Mouse (Mus musculus): ENCODE results near the gene Pqlc3. TPM values are rescaled to one million over a fixed set of nuclear protein-coding genes. Genes with fewer than 3 reads are reported as not detected.
"Not testable (repeated sequence)": the region's sequence is repeated elsewhere in the genome, so short reads cannot be mapped to it uniquely, and the experiment has no call there.

The Pqlc3 gene
- polyA plus RNA-seq, 1 experiment from 2014 or later, result 4.1 TPM

DNA sequence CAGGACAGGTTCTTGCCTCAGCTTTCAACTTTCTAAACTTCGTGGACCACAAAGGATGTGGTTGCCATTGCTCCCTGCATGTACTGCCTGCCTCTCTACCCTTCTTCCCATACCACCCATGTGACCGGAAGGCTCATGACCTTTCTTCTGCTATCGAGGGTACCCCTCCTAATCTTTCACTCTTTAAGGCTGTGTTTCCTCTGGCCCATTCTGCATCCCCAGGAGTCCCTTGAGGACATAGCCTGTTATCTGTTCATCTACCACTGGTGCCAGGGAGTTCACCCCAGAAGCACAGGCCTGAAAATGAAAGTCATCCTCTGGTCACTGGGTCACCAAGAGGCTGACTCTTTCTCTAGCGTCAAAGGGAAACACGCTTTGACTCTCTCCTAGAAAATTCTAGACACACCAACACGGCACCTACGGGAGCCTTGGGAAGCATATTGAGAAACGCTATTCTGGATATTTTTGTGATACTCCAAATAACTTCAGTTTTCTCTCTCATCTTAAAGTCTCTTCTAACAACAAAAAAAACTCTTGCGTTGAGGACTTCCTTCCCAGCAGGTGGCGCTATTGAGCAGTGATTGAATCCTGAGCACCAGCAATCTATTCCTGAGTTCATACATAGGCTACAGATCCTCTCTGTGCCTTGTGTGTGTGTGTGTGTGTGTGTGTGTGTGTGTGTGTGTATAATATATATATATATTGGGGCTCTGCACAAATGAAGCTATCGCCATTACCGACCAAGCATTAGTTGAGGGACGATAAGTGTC lies 32.7 kb upstream of the Pqlc3 start:
- Histone ChIP-seq H3K27ac (no peak overlapping the region), H3K36me3 (no peaks in the 10 kb centered on the region), H3K4me3 (no peak overlapping the region), H3K27me3 (ENCODE audit: insufficient read depth, poor library complexity, severe bottlenecking) (no peaks in the 10 kb centered on the region), H3K9me3 (no peaks in the 10 kb centered on the region), H3K4me1 (0 out of 2 replicates have a peak, but pooled peaks cover 3% of the 10 kb centered on the region)
- DNase-seq (ENCODE audit: low spot score), result peak; percentile 88
- 36% methylated on average over 13 of the region's 13 CpGs for WGBS

DNA sequence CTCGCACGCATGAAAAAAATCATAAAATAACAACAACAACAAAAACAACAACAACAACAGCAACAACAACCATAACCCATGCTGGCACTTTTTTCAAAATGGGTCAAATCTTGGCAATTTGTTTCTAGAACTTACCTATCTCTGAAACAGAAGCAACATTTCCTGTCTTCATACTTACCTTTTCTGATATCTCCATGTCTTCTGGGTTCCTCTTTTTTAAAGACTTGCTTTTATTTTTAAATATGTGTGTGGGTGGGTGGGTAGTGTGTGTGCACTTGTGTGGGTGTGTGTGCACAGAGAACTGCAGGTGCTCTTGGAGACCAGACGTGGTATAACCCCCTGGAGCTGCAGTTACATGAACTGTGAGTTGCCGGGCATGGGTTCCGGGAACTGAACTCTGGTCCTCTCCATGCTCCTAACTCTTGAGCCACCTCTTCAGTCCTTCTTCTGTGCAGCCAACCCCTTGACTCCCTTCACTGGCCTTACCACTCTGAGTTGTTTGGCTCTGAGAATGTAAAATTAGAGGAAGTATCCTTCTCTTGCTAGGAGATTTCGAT lies 24.4 kb upstream of the Pqlc3 start:
- H3K4me1 ChIP-seq, result peaks cover 7% of the 10 kb centered on the region; the same call in 1 of the 2 replicates
- H3K36me3 ChIP-seq, result no peaks in the 10 kb centered on the region
- H3K27me3 ChIP-seq (ENCODE audit: insufficient read depth, poor library complexity, severe bottlenecking), result no peaks in the 10 kb centered on the region
- no peak overlapping the region for H3K27ac ChIP-seq
- DNase-seq (ENCODE audit: low spot score), result no peak
- H3K9me3 ChIP-seq, result no peaks in the 10 kb centered on the region
- 90% methylated on average over 6 of the region's 6 CpGs for WGBS
- H3K4me3 ChIP-seq, result no peak overlapping the region

DNA sequence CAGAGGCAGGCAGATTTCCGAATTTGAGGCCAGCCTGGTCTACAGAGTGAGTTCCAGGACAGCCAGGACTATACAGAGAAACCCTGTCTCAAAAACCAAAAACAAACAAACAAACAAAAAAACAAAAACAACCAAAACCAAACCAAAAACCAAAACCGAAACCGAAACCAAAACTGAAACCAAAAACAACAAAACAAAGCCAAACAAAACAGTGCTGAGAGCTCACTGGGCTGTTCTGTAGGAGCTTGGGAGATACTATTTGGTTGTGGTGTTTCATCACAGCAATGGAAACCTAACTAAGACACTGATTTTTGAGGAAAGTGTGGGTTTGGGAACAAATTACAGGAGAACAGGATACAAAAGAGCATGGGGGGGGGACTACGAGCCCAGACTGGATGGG lies 21.9 kb upstream of the Pqlc3 start:
- no peak overlapping the region for H3K4me3 ChIP-seq
- H3K4me1 ChIP-seq, result peaks cover 7% of the 10 kb centered on the region; the same call in 1 of the 2 replicates
- no peaks in the 10 kb centered on the region for H3K9me3 ChIP-seq
- 89% methylated on average over 4 of the region's 4 CpGs for WGBS
- no peaks in the 10 kb centered on the region for H3K27me3 ChIP-seq (ENCODE audit: insufficient read depth, poor library complexity, severe bottlenecking)
- no peak for DNase-seq (ENCODE audit: low spot score)
- H3K36me3 ChIP-seq, result no peaks in the 10 kb centered on the region
- no peak overlapping the region for H3K27ac ChIP-seq

DNA sequence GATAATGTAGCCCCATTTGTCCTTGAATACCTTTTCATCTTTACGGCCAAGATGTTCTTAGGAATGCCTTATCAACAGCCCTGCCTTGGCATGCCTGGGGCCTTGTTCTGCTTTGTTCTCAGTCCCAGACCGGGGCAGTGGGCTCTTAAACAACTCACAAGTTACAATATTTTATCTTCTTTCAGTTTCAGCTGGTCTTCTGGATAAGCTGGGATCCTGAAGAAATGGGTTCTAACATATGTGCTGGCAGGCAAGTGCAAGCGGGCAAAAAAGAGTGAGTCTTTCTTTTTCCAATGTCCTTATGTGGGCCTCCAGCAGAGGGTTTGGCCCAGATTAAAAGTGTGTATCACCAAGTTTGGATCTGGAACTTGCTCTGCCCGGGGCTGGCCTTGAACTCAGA lies 20.9 kb upstream of the Pqlc3 start:
- H3K9me3 ChIP-seq; H3K27ac ChIP-seq; H3K4me1 ChIP-seq; DNase-seq (ENCODE audit: low spot score); H3K4me3 ChIP-seq; H3K36me3 ChIP-seq; H3K27me3 ChIP-seq (ENCODE audit: insufficient read depth, poor library complexity, severe bottlenecking): not testable (repeated sequence)
- 57% methylated on average over 4 of the region's 4 CpGs for WGBS

DNA sequence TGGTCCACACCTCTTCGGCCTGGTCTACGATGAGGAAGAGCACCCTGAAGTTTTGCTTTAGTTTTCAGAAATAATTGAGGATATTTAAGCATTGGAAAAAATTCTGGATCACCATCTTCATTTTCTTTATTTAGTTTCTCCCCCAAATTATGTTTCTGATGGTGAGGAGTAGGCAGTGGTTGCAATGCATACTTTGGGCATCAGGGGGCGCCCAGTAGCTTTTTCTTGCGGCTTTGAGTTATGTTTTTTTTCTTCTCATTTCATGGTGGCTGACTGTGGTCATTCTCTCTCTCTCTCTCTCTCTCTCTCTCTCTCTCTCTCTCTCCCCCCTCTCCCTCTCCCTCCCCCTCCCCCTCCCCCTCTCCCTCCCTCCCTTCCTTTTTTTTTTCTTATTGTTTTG lies 18.3 kb upstream of the Pqlc3 start:
- H3K9me3 ChIP-seq, result no peaks in the 10 kb centered on the region
- H3K36me3 ChIP-seq, result no peaks in the 10 kb centered on the region
- DNase-seq (ENCODE audit: low spot score), result no peak
- 37% methylated on average over 4 of the region's 4 CpGs for WGBS
- H3K27me3 ChIP-seq (ENCODE audit: insufficient read depth, poor library complexity, severe bottlenecking), result no peaks in the 10 kb centered on the region
- no peaks in the 10 kb centered on the region for H3K4me1 ChIP-seq
- no peak overlapping the region for H3K27ac ChIP-seq
- H3K4me3 ChIP-seq, result no peak overlapping the region

DNA sequence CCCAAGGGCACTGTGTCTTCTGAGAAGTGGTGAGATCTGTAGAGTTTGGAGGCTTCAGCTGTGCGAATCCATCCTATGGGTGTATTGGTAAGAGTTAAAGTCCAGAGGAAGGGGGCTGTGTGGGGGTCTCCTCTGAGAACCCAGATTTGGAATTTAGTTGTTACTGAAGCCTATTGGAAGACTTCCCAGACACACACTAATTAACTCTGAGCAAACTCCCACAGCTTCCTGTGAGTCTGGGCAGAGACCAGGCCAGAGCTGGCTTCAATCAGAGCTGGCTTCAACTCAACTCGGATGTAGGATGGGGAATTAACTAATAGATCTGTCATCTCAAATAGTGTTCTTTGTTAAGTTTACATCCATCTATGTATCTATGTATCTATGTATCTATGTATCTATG lies 15.5 kb upstream of the Pqlc3 start:
- Histone ChIP-seq H3K27me3 (ENCODE audit: insufficient read depth, poor library complexity, severe bottlenecking) (peaks cover 4% of the 10 kb centered on the region; the same call in 1 of the 2 replicates), H3K27ac (no peak overlapping the region), H3K4me1 (peaks cover 9% of the 10 kb centered on the region), H3K4me3 (no peak overlapping the region), H3K9me3 (no peaks in the 10 kb centered on the region), H3K36me3 (no peaks in the 10 kb centered on the region)
- no peak for DNase-seq (ENCODE audit: low spot score)
- WGBS, result 76% methylated on average over 2 of the region's 2 CpGs

DNA sequence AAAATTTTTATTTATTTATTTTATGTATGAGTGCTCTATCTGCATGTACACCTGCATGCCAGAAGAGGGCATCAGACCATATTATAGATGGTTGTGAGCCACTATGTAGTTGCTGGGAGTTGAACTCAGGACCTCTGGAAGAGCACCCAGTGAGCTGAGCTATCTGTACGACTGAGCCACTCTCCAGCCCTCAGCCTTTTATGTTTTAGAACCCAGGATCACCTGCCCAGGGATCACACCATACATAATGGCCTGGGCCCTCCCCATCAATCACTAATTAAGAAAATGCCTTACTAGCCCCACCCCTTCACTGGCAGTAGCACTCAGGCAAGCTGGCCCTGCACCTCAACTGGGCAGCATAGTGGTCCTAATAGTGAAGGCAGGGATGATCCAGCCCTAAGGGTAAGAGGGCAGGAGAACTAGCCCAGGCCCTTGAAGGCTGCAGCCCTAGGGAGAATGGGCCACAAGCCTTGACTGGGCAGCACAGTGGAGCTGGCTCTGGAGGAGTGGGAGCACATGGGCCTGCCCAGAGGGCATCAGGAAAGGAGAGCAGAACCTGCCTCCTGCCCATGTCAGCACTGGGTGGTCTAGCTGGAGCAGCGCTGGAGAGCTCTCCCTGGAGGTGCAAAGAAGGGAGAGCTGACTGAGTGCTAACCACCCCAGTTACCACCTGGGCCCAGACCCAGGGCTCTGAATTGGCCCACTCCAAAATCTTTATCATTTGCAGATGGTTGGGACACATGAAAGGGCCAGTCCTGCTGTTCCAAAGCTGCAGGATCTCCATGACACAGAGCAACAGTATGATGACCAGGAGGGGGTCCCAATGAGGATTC lies 12.1 kb upstream of the Pqlc3 start:
- Histone ChIP-seq H3K27ac (0 out of 2 replicates have a peak overlapping the region, but pooled peaks have one; percentile 6), H3K36me3 (no peaks in the 10 kb centered on the region)

DNA sequence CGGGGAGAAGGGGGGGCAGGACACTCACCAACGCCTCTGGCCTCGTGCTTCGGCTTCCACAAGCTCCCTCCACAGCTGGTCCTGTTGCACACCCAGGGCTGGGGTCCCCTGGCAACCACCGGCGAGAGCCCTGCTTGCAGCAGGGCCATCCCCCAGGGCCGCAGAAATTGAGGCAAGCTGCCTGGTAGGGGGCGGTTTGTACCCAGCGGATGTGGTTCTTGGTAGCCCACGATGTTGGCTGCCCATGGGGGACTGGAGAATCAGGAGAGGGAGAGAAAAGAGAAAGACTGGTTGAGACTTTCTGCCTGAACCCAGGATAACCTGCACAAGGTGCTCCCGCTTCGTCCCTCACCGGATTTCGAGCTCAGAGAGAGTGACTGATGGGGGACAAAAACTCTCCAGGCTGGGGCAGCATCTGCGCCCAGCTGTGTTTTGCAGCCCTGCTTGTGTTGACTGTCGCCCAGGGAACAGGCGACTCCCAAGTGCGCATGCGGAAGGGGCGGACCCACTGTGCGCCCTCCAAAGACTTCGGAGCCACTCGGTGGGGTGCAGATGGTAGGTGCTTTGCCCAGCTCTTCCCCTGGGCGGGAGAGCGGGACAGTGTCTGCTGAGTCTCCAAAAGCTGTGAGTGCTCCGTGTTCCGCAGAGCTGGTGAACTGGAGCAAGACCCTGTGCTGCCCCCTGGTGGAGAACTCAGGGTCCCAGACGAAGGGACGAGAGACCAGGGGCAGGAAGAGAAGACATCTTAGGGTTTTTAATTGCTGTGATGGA lies 11.1 kb upstream of the Pqlc3 start, which contains the start of gene 2410004P03Rik:
Gene 2410004P03Rik, minus strand, starts transcription at position 628 of the 771 bp plus-strand sequence.
- DNase-seq (ENCODE audit: low spot score), result peak; percentile 92
- peaks cover 8% of the 10 kb centered on the region; the same call in 1 of the 2 replicates for H3K27me3 ChIP-seq (ENCODE audit: insufficient read depth, poor library complexity, severe bottlenecking)
- no peaks in the 10 kb centered on the region for H3K9me3 ChIP-seq
- H3K4me3 ChIP-seq, result peak within 1 kb of the TSS; percentile 61
- peaks cover 11% of the 10 kb centered on the region for H3K4me1 ChIP-seq
- WGBS, result 6% methylated on average over 29 of the region's 29 CpGs
- H3K27ac ChIP-seq, result peak within 1 kb of the TSS; percentile 39; the same call in 1 of the 2 replicates
- H3K36me3 ChIP-seq, result no peaks in the 10 kb centered on the region

More for the DNA sequence above, 12.1 kb upstream of the Pqlc3 start:
- no peak for DNase-seq (ENCODE audit: low spot score)
- Histone ChIP-seq H3K4me3 (no peak overlapping the region), H3K9me3 (no peaks in the 10 kb centered on the region), H3K4me1 (peaks cover 11% of the 10 kb centered on the region), H3K27me3 (ENCODE audit: insufficient read depth, poor library complexity, severe bottlenecking) (peaks cover 8% of the 10 kb centered on the region; the same call in 1 of the 2 replicates)
- WGBS, result 63% methylated on average over 2 of the region's 2 CpGs

DNA sequence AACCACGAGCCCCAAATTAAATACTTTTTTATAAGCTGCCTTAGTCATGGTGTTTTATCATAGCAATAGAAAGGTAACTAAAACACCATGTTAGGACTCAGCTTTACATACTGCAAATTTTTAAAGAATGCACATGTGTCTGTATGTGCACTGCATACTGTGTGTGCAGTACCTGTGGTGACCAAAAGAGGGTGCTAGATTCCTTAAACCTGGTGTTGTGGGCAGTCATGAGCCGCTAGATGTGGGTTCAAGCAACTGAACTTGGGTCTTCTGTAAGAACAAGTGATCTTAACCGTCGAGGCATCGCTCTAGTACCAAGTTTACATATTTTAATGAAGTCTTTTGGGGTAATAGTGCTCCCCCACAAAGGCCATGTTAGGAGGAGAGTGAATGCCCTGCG lies 9.3 kb upstream of the Pqlc3 start:
- DNase-seq (ENCODE audit: low spot score), result no peak
- Histone ChIP-seq H3K36me3 (no peaks in the 10 kb centered on the region), H3K27me3 (ENCODE audit: insufficient read depth, poor library complexity, severe bottlenecking) (peaks cover 8% of the 10 kb centered on the region; the same call in 1 of the 2 replicates), H3K9me3 (no peaks in the 10 kb centered on the region), H3K4me3 (no peak overlapping the region), H3K27ac (no peak overlapping the region), H3K4me1 (peaks cover 11% of the 10 kb centered on the region)
- WGBS, result 93% methylated on average over 6 of the region's 6 CpGs

DNA sequence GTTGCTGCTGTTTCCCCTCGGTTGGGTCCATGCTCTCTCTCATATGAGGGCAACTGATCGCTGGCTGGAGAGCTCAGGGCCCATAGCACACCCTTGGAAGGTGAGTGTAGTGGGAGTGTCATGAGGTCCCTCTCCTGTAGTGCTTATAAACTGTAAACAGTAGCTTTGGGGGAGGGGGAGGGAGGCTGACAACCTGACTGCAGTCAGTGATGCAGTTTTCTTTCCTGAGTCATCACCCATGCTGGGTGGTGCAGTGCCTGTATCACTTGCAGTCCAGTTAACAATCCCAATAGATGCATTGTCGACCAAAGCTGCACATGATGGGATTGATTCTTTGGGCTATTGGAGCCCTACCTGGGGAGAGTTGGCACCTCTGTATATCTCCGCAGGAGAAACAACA lies 1.0 kb upstream of the Pqlc3 start:
- Histone ChIP-seq H3K4me3 (no peak overlapping the region), H3K27me3 (ENCODE audit: insufficient read depth, poor library complexity, severe bottlenecking) (peaks cover 37% of the 10 kb centered on the region), H3K9me3 (no peaks in the 10 kb centered on the region), H3K4me1 (peaks cover 19% of the 10 kb centered on the region), H3K36me3 (no peaks in the 10 kb centered on the region), H3K27ac (no peak overlapping the region)
- no peak for DNase-seq (ENCODE audit: low spot score)
- WGBS, result 38% methylated on average over 4 of the region's 4 CpGs

DNA sequence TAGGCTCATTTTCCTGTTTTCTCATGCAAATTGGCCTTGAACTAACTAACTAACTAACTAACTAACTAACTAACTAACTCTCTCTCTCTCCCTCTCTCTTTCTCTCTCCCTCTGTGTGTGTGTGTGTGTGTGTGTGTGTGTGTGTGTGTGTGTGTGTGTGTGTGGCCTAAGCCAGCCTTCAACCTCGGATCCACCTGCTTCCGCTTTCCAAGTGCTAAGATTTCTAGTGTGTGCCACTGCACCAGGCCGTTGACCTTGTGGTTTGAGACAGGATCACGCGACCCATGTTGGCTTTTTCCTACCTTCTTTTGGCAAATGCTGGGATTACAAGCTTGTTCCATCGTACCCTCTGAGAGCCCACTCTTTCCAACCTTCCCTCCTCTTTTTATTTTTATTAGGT lies 420 bp upstream of the Pqlc3 start:
- Histone ChIP-seq H3K36me3 (0 out of 2 replicates have a peak, but pooled peaks cover under 1% of the 10 kb centered on the region), H3K4me3 (no peak overlapping the region; the same call in 1 of the 2 replicates), H3K9me3 (no peaks in the 10 kb centered on the region), H3K27me3 (ENCODE audit: insufficient read depth, poor library complexity, severe bottlenecking) (peaks cover 37% of the 10 kb centered on the region), H3K27ac (no peak overlapping the region), H3K4me1 (peaks cover 19% of the 10 kb centered on the region)
- 48% methylated on average over 6 of the region's 6 CpGs for WGBS
- DNase-seq (ENCODE audit: low spot score), result peak; percentile 65

DNA sequence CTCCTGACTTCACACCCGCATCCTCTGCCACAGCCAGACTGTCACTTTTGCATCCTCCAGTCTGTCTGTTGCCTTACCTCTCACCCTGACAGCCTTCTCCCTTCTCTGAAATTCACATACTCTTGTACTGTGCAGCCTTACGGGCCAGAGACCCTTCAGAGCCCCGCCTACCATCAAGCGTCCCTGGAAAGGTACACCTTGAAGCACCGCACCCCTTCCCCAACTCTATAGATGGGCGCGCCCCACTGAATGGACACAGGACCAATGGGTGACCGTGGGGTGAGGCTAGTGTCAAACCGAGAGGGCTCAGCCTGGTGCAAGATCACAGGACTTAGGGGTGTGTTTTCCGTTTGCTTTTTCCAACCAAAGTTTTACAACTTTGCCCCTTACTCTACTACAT lies 1.1 kb downstream of the Pqlc3 start:
- H3K27ac ChIP-seq, result peak overlapping the region; percentile 76; the same call in 1 of the 2 replicates
- peak; percentile 77 for DNase-seq (ENCODE audit: low spot score)
- H3K36me3 ChIP-seq, result peaks cover 6% of the 10 kb centered on the region; the same call in 1 of the 2 replicates
- peaks cover 27% of the 10 kb centered on the region for H3K4me1 ChIP-seq
- no peaks in the 10 kb centered on the region for H3K9me3 ChIP-seq
- H3K27me3 ChIP-seq (ENCODE audit: insufficient read depth, poor library complexity, severe bottlenecking), result peaks cover 37% of the 10 kb centered on the region
- WGBS, result 7% methylated on average over 10 of the region's 10 CpGs
- H3K4me3 ChIP-seq, result peak overlapping the region; percentile 75

Data from heart, embryonic 10.5 days (tissue).